ENCODE assay signal across 8 mouse cellular contexts in the genomic region with DNA sequence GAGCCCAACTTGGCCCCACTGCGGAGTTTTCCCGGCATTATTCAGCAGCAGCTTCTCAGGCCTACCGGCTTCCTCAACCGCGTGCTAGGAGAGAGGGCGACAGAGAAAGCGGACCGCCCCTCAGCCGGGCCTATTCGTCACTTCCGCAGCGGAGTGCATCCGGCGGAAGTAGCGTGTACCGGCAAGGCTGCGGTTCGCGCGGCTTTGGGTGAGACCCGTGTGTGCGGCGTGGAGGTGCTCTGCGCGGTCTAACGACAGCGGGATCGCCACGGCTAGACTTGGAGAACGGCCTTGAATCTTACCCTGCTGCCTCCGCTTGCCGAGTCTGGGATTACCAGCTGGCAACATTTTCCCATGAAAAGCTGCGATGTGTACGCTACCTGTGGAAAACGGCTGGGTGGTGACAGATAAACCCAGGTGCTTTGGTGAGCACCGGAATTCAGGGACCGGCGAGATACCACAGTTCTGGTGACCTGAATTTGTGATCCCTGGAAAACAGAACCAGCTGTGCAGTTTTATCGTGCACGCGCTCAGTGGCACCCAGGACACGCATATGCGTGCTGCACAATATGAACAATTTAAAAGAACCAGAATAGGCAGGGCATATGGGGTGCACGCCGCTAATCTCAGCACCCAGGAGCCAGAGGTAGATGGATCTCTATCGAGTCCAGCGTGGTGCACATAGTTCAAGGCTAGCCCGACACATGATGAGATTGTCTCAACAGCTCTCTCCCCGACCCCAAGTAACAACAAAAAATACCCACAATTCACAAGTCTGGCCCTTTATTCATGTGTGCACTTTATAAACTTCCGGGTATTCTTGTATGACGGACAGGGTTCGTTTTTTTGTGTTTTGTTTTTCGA. TPM values are rescaled to one million over a fixed set of nuclear protein-coding genes. Genes with fewer than 3 reads are reported as not detected.
DNase-seq lines count a peak whose midpoint lies in the region; ATAC-seq lines count a peak whose summit lies in the region.

A gene (minus strand): TSS at position 105 of the 864 bp plus-strand sequence.

- 0 out of 2 replicates have a peak within 1 kb of the TSS, but pooled peaks have one; percentile 41 for H3K27ac ChIP-seq in forebrain, embryonic 11.5 days (ENCODE audit: low read depth, low read length)
- peak within 1 kb of the TSS; percentile 79 for H3K27ac ChIP-seq in heart, embryonic 16.5 days (ENCODE audit: low read length)
- peak within 1 kb of the TSS; percentile 75 for H3K27ac ChIP-seq in liver, embryonic 15.5 days (replicated peaks)
- H3K27ac ChIP-seq in neural tube, embryonic 12.5 days, result no peak within 1 kb of the TSS

- 6% methylated on average over 53 of the region's 53 CpGs for WGBS in forebrain, embryonic 11.5 days
- 5% methylated on average over 53 of the region's 53 CpGs for WGBS in heart, embryonic 16.5 days
- WGBS in liver, embryonic 15.5 days (ENCODE audit: insufficient replicate concordance), result 1% methylated on average over 53 of the region's 53 CpGs
- 7% methylated on average over 53 of the region's 53 CpGs for WGBS in neural tube, embryonic 12.5 days

- H3K9ac ChIP-seq in forebrain, embryonic 11.5 days (ENCODE audit: low read length), result peak within 1 kb of the TSS; percentile 80
- H3K9ac ChIP-seq in heart, embryonic 16.5 days (ENCODE audit: low read length), result peak within 1 kb of the TSS; percentile 85
- peak within 1 kb of the TSS; percentile 79 for H3K9ac ChIP-seq in liver, embryonic 15.5 days
- H3K9ac ChIP-seq in neural tube, embryonic 12.5 days, result peak within 1 kb of the TSS; percentile 81

- peak within 1 kb of the TSS; percentile 97 for H3K4me2 ChIP-seq in forebrain, embryonic 11.5 days (ENCODE audit: low read depth, low read length, severe bottlenecking)
- peak within 1 kb of the TSS; percentile 82 for H3K4me2 ChIP-seq in heart, embryonic 16.5 days (ENCODE audit: low read depth, low read length)
- H3K4me2 ChIP-seq in liver, embryonic 15.5 days, result peak within 1 kb of the TSS; percentile 97
- peak within 1 kb of the TSS; percentile 90 for H3K4me2 ChIP-seq in neural tube, embryonic 12.5 days (replicated peaks)

- DNase-seq in CD8-positive naive resting alpha-beta T cell, adult 2 months (ENCODE audit: low read depth in 2 of 2, low spot score in 2 of 2), result peak; percentile 88 to 89
- DNase-seq in c-Kit-positive CD71-negative TER-119-negative erythroid progenitor cells, embryonic 14.5 days (ENCODE audit: low read depth), result peak; percentile 86
- peak; percentile 94 for DNase-seq in forebrain, embryonic 11.5 days (ENCODE audit: low spot score)
- peak; percentile 89 to 95 for DNase-seq in kidney, postnatal 36 days
- DNase-seq in telencephalon, adult 2 months (ENCODE audit: low read depth, low spot score), result peak; percentile 88

- H3K4me1 ChIP-seq in forebrain, embryonic 11.5 days (replicated peaks; ENCODE audit: control insufficient read depth, insufficient read depth, low read length), result 0 out of 2 replicates have a peak, but pooled peaks cover 5% of the 10 kb centered on the region
- H3K4me1 ChIP-seq in heart, embryonic 16.5 days (ENCODE audit: control insufficient read depth, insufficient read depth, low read length), result peaks cover 12% of the 10 kb centered on the region
- H3K4me1 ChIP-seq in liver, embryonic 15.5 days (replicated peaks), result peaks cover 37% of the 10 kb centered on the region
- H3K4me1 ChIP-seq in neural tube, embryonic 12.5 days, result peaks cover 8% of the 10 kb centered on the region

- ATAC-seq in forebrain, embryonic 11.5 days (replicated peaks; ENCODE audit: low FRiP score), result peak; percentile 98
- peak; percentile 95 for ATAC-seq in heart, embryonic 16.5 days (replicated peaks; ENCODE audit: extremely low read depth, insufficient read depth, low FRiP score)
- peak; percentile 91 for ATAC-seq in liver, embryonic 15.5 days (ENCODE audit: insufficient read depth)
- ATAC-seq in neural tube, embryonic 12.5 days (ENCODE audit: low FRiP score, low read depth), result peak; percentile 98

- H3K9me3 ChIP-seq in forebrain, embryonic 11.5 days (ENCODE audit: control insufficient read depth, low read length), result no peaks in the 10 kb centered on the region
- no peaks in the 10 kb centered on the region for H3K9me3 ChIP-seq in heart, embryonic 16.5 days (replicated peaks; ENCODE audit: control insufficient read depth, low read length)
- H3K9me3 ChIP-seq in liver, embryonic 15.5 days (replicated peaks), result no peaks in the 10 kb centered on the region
- no peaks in the 10 kb centered on the region for H3K9me3 ChIP-seq in neural tube, embryonic 12.5 days

- peak within 1 kb of the TSS; percentile 90 for H3K4me3 ChIP-seq in forebrain, embryonic 11.5 days (ENCODE audit: low read depth, low read length)
- H3K4me3 ChIP-seq in heart, embryonic 16.5 days (ENCODE audit: low read length), result peak within 1 kb of the TSS; percentile 96
- H3K4me3 ChIP-seq in liver, embryonic 15.5 days (replicated peaks), result peak within 1 kb of the TSS; percentile 91
- H3K4me3 ChIP-seq in neural tube, embryonic 12.5 days, result peak within 1 kb of the TSS; percentile 97

- peaks cover 2% of the 10 kb centered on the region; the same call in 1 of the 2 replicates for H3K36me3 ChIP-seq in forebrain, embryonic 11.5 days (ENCODE audit: control insufficient read depth, insufficient read depth, low read length)
- H3K36me3 ChIP-seq in heart, embryonic 16.5 days (ENCODE audit: control insufficient read depth, insufficient read depth), result peaks cover 7% of the 10 kb centered on the region
- peaks cover 17% of the 10 kb centered on the region for H3K36me3 ChIP-seq in liver, embryonic 15.5 days (replicated peaks)
- H3K36me3 ChIP-seq in neural tube, embryonic 12.5 days, result peaks cover 13% of the 10 kb centered on the region

- H3K27me3 ChIP-seq in forebrain, embryonic 11.5 days (ENCODE audit: control insufficient read depth, insufficient read depth, low read length), result no peaks in the 10 kb centered on the region
- H3K27me3 ChIP-seq in heart, embryonic 16.5 days (ENCODE audit: control insufficient read depth, insufficient read depth, low read length), result no peaks in the 10 kb centered on the region
- no peaks in the 10 kb centered on the region for H3K27me3 ChIP-seq in liver, embryonic 15.5 days
- no peaks in the 10 kb centered on the region for H3K27me3 ChIP-seq in neural tube, embryonic 12.5 days (replicated peaks)

RNA-seq across cellular contexts. Expression of the gene that starts here (rescaled TPM):
- polyA plus RNA-seq in forebrain, embryonic 11.5 days (2014; fragmentation: Nextera tagmentation; extraction: Ambion mirVana), result 41.1 and 41.2 TPM in 2 replicates
- polyA plus RNA-seq in heart, embryonic 16.5 days (2015; fragmentation: Nextera tagmentation; extraction: Ambion mirVana), result 11.0 and 13.4 TPM in 2 replicates
- 10.7 and 11.8 TPM in 2 replicates for polyA plus RNA-seq in liver, embryonic 15.5 days (2015; fragmentation: Nextera tagmentation; extraction: Ambion mirVana)
- polyA plus RNA-seq in neural tube, embryonic 12.5 days (2016; fragmentation: Nextera tagmentation; extraction: Ambion mirVana), result 23.6 and 23.8 TPM in 2 replicates
